24 mouse cellular contexts compared by ENCODE assay signal in genomic region chr12:82675137-82675536, GRCm38 (mm10).
DNase-seq lines count a peak whose midpoint lies in the region; ATAC-seq and TF ChIP-seq lines count a peak whose summit lies in the region.
"Had no signal": no experiment of that assay in that cellular context is flagged by ENCODE, and none has a peak within 500 bp of the region (broad histone marks: within the 10 kb centered on the region; RNA-seq: fewer than 3 reads in every experiment).

No protein-coding gene starts in this region.

- no peaks in the 10 kb centered on the region for H3K36me3 ChIP-seq in heart, embryonic 13.5 days
- H3K36me3 ChIP-seq in heart, embryonic 12.5 days, result no peaks in the 10 kb centered on the region
- no peaks in the 10 kb centered on the region for H3K36me3 ChIP-seq in hindbrain, postnatal 0 days (ENCODE audit: insufficient read depth, low read length)
- no peaks in the 10 kb centered on the region for H3K36me3 ChIP-seq in hindbrain, embryonic 11.5 days (ENCODE audit: control insufficient read depth, insufficient read depth, low read length)
- H3K36me3 ChIP-seq: kidney, embryonic 15.5 days; limb, embryonic 13.5 days; liver, embryonic 12.5 days; midbrain, embryonic 10.5 days; neural tube, embryonic 15.5 days had no signal

- H3K4me2 ChIP-seq in heart, embryonic 13.5 days, result no peak overlapping the region
- no peak overlapping the region for H3K4me2 ChIP-seq in heart, embryonic 12.5 days
- no peak overlapping the region for H3K4me2 ChIP-seq in hindbrain, postnatal 0 days (ENCODE audit: low read depth, low read length)
- H3K4me2 ChIP-seq in hindbrain, embryonic 11.5 days (replicated peaks; ENCODE audit: low read depth, low read length), result no peak overlapping the region
- H3K4me2 ChIP-seq: kidney, embryonic 15.5 days; limb, embryonic 13.5 days; liver, embryonic 12.5 days; neural tube, embryonic 15.5 days had no signal

- H3K27ac ChIP-seq in heart, embryonic 13.5 days (replicated peaks), result peak overlapping the region; percentile 34; the same call in 1 of the 2 replicates
- no peak overlapping the region for H3K27ac ChIP-seq in heart, embryonic 12.5 days (ENCODE audit: poor library complexity, severe bottlenecking)
- no peak overlapping the region for H3K27ac ChIP-seq in hindbrain, postnatal 0 days
- no peak overlapping the region for H3K27ac ChIP-seq in hindbrain, embryonic 11.5 days (ENCODE audit: low read depth, low read length)
- H3K27ac ChIP-seq: gastrocnemius, adult 2 months; kidney, embryonic 15.5 days; limb, embryonic 13.5 days; liver, embryonic 12.5 days; midbrain, embryonic 10.5 days; neural tube, embryonic 15.5 days had no signal

- 53% methylated on average over 4 of the region's 4 CpGs for WGBS in heart, embryonic 13.5 days
- 64% methylated on average over 4 of the region's 4 CpGs for WGBS in heart, embryonic 12.5 days
- 57% methylated on average over 4 of the region's 4 CpGs for WGBS in hindbrain, postnatal 0 days
- 73% methylated on average over 4 of the region's 4 CpGs for WGBS in hindbrain, embryonic 11.5 days

- no peak overlapping the region for H3K4me3 ChIP-seq in heart, embryonic 13.5 days
- H3K4me3 ChIP-seq in heart, embryonic 12.5 days, result no peak overlapping the region
- H3K4me3 ChIP-seq in hindbrain, postnatal 0 days (ENCODE audit: low read length), result no peak overlapping the region
- H3K4me3 ChIP-seq in hindbrain, embryonic 11.5 days (ENCODE audit: low read depth, low read length), result no peak overlapping the region
- H3K4me3 ChIP-seq: gastrocnemius, adult 2 months; kidney, embryonic 15.5 days; limb, embryonic 13.5 days; liver, embryonic 12.5 days; midbrain, embryonic 10.5 days; neural tube, embryonic 15.5 days had no signal

- ATAC-seq in heart, embryonic 13.5 days (ENCODE audit: extremely low read depth, insufficient number of reproducible peaks, low FRiP score, low TSS enrichment), result no peak
- no peak for ATAC-seq in heart, embryonic 12.5 days (ENCODE audit: insufficient number of reproducible peaks, low FRiP score)
- peak; percentile 35; the same call in 1 of the 2 replicates for ATAC-seq in hindbrain, postnatal 0 days
- ATAC-seq in hindbrain, embryonic 11.5 days (ENCODE audit: low FRiP score), result no peak
- ATAC-seq: activated CD4-positive, CD25-positive, alpha-beta regulatory T cell, adult 4 months; liver, embryonic 12.5 days had no signal

- H3K4me1 ChIP-seq in heart, embryonic 13.5 days, result peaks cover 28% of the 10 kb centered on the region
- peaks cover 22% of the 10 kb centered on the region for H3K4me1 ChIP-seq in heart, embryonic 12.5 days (replicated peaks)
- H3K4me1 ChIP-seq in hindbrain, postnatal 0 days (ENCODE audit: insufficient read depth, low read length), result no peaks in the 10 kb centered on the region
- no peaks in the 10 kb centered on the region for H3K4me1 ChIP-seq in hindbrain, embryonic 11.5 days (replicated peaks; ENCODE audit: control insufficient read depth, insufficient read depth, low read length)
- H3K4me1 ChIP-seq: kidney, embryonic 15.5 days; liver, embryonic 12.5 days; midbrain, embryonic 10.5 days; neural tube, embryonic 15.5 days had no signal

- no peaks in the 10 kb centered on the region for H3K9me3 ChIP-seq in heart, embryonic 13.5 days
- no peaks in the 10 kb centered on the region for H3K9me3 ChIP-seq in heart, embryonic 12.5 days (replicated peaks)
- no peaks in the 10 kb centered on the region for H3K9me3 ChIP-seq in hindbrain, postnatal 0 days (ENCODE audit: low read length)
- H3K9me3 ChIP-seq in hindbrain, embryonic 11.5 days (ENCODE audit: control insufficient read depth, low read length), result no peaks in the 10 kb centered on the region
- H3K9me3 ChIP-seq: kidney, embryonic 15.5 days; limb, embryonic 13.5 days; liver, embryonic 12.5 days; midbrain, embryonic 10.5 days; neural tube, embryonic 15.5 days had no signal

- no peak for TF ChIP-seq CTCF in hindbrain, postnatal 0 days (IDR thresholded peaks at IDR 0.05; ENCODE audit: low read depth)

- peak overlapping the region; percentile 15; the same call in 1 of the 2 replicates for H3K9ac ChIP-seq in heart, embryonic 13.5 days
- H3K9ac ChIP-seq in heart, embryonic 12.5 days, result no peak overlapping the region
- H3K9ac ChIP-seq in hindbrain, postnatal 0 days (replicated peaks; ENCODE audit: low read length), result no peak overlapping the region
- H3K9ac ChIP-seq in hindbrain, embryonic 11.5 days (ENCODE audit: low read depth, low read length), result no peak overlapping the region
- H3K9ac ChIP-seq: kidney, embryonic 15.5 days; limb, embryonic 13.5 days; liver, embryonic 12.5 days; neural tube, embryonic 15.5 days had no signal

- DNase-seq in hindbrain, postnatal 0 days (ENCODE audit: low spot score), result no peak
- no peak for DNase-seq in hindbrain, embryonic 11.5 days (ENCODE audit: low spot score)
- peak; percentile 40 for DNase-seq in adrenal gland, postnatal 10 days
- DNase-seq in cerebellum, postnatal 14 days, result no peak
- no peak for DNase-seq in gastrocnemius, postnatal 25 days
- DNase-seq: B cell, adult 2 months; cerebellum, adult 8-10 months; gastrocnemius, adult 2 months; kidney, adult 11 months; kidney, postnatal 36 days; lung, adult 18-20 months; lung, postnatal 10 days; right cerebral cortex, adult 18-20 months; right cerebral cortex, postnatal 4 days; thymus, postnatal 14 days had no signal

- H3K27me3 ChIP-seq in heart, embryonic 13.5 days (replicated peaks), result no peaks in the 10 kb centered on the region
- no peaks in the 10 kb centered on the region for H3K27me3 ChIP-seq in heart, embryonic 12.5 days (replicated peaks)
- H3K27me3 ChIP-seq in hindbrain, postnatal 0 days (ENCODE audit: insufficient read depth, low read length), result no peaks in the 10 kb centered on the region
- no peaks in the 10 kb centered on the region for H3K27me3 ChIP-seq in hindbrain, embryonic 11.5 days (ENCODE audit: control insufficient read depth, insufficient read depth, low read length)
- H3K27me3 ChIP-seq: CH12.LX; kidney, embryonic 15.5 days; limb, embryonic 13.5 days; liver, embryonic 12.5 days; neural tube, embryonic 15.5 days had no signal
